Mouse (Mus musculus): Measurements from ENCODE around the gene Eml6. TPM values are rescaled to one million over a fixed set of nuclear protein-coding genes. Genes with fewer than 3 reads are reported as not detected.
"Not testable (repeated sequence)": the region's sequence is repeated elsewhere in the genome, so short reads cannot be mapped to it uniquely, and the experiment has no call there.

The Eml6 gene
- polyA plus RNA-seq, 1 experiment from 2014 or later: 0.99 TPM

DNA sequence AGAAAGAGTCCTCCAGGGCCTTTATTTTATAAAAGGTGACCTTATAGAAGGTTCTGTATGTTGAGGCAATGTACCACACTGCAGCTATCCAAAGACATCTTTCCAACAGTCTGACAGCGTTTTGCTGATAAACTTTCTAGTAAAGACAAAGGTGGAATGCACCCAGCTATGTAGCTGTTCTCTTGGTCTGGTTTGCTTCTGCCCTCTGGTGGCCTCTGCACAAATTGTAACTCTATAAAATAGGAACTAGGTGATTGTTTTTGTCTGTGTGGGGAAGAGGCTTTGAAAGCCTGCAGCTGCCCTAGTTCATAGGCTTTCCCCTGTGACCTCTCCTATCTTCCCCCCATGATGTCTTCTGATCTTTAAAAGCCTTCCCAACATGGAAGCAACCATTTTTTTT is 140.7 kb downstream of the Eml6 start:
- Histone ChIP-seq H3K4me3 (replicated peaks) (no peak overlapping the region), H3K27ac (no peak overlapping the region), H3K9ac (no peak overlapping the region), H3K9me3 (replicated peaks) (no peaks in the 10 kb centered on the region), H3K36me3 (no peaks in the 10 kb centered on the region), H3K27me3 (no peaks in the 10 kb centered on the region), H3K4me1 (no peaks in the 10 kb centered on the region), H3K4me2 (no peak overlapping the region)
- 0 out of 2 replicates have a peak, but pooled peaks have one; percentile 56 for ATAC-seq (replicated peaks; ENCODE audit: low FRiP score)
- 8% methylated on average over 1 of the region's 1 CpGs for WGBS

DNA sequence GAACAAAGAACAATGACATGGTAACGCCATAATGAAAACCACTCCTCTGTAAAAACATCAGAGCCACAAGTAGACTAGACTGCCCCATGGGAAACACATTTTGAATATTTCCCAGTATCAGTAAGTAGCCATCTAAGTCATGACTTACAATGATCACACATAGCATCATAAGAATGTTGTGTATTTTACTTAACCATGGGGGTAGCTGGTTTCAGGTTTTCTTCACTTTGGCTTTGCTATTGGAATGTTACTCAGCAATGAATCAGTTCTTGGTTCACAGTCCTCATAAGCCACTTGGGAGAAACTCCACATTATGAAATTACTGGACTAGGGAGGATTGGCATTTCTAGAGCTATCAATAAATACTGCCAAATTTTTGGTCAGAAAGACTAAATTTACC is 141.5 kb downstream of the Eml6 start:
- no peak for ATAC-seq (replicated peaks; ENCODE audit: low FRiP score)
- H3K9me3 ChIP-seq (replicated peaks): no peaks in the 10 kb centered on the region
- H3K4me1 ChIP-seq: no peaks in the 10 kb centered on the region
- no peak overlapping the region for H3K9ac ChIP-seq
- H3K4me2 ChIP-seq: no peak overlapping the region
- WGBS: 82% methylated on average over 1 of the region's 1 CpGs
- H3K4me3 ChIP-seq (replicated peaks): no peak overlapping the region
- no peak overlapping the region for H3K27ac ChIP-seq
- no peaks in the 10 kb centered on the region for H3K36me3 ChIP-seq
- no peaks in the 10 kb centered on the region for H3K27me3 ChIP-seq

DNA sequence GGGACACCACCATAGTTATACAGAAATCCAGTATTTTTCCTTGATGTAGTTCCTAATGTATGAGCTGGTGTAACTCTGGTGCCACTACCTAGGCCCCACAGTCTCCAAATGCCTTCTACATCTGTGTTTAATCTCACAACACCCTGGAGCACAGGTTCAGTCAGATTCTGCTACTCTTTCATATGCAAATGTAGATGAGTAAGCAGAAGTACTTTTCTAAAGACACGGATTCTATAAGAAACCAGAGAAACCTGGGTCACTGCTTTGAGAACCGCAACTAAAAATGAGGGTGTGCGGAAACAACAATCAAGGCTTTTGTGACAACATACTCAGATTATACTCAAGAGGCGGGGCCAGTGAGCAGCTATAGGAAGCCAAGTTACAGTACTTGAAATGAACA is 142.8 kb downstream of the Eml6 start:
- Histone ChIP-seq H3K27me3 (no peaks in the 10 kb centered on the region), H3K4me2 (no peak overlapping the region), H3K4me3 (replicated peaks) (no peak overlapping the region), H3K27ac (no peak overlapping the region), H3K4me1 (no peaks in the 10 kb centered on the region), H3K9ac (no peak overlapping the region), H3K36me3 (no peaks in the 10 kb centered on the region), H3K9me3 (replicated peaks) (no peaks in the 10 kb centered on the region)
- WGBS: 79% methylated on average over 4 of the region's 4 CpGs
- no peak for ATAC-seq (replicated peaks; ENCODE audit: low FRiP score)

DNA sequence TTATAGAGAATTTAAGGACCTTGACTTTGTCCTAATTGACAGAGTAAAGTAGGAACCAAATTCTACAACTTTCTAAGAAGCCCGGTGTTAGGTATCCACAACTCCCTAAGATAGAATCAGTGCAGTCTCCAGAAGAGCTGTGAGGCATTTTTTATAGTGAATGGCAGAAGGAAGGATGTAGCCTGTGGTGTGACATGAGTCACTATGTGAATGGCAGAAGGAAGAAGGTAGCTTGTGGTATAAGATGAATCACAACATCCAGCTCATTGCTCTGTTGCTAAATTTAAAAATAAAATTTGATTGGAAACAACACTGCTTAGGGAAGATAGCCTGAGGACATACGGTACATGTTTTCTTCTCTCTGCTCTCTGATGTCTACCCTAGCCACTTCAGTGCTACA is 146.2 kb downstream of the Eml6 start:
- Histone ChIP-seq H3K4me1 (no peaks in the 10 kb centered on the region), H3K27ac (no peak overlapping the region), H3K36me3 (no peaks in the 10 kb centered on the region), H3K27me3 (no peaks in the 10 kb centered on the region), H3K9me3 (replicated peaks) (no peaks in the 10 kb centered on the region), H3K4me2 (no peak overlapping the region), H3K4me3 (replicated peaks) (no peak overlapping the region), H3K9ac (no peak overlapping the region)
- ATAC-seq (replicated peaks; ENCODE audit: low FRiP score): no peak
- WGBS: 91% methylated on average over 2 of the region's 2 CpGs

DNA sequence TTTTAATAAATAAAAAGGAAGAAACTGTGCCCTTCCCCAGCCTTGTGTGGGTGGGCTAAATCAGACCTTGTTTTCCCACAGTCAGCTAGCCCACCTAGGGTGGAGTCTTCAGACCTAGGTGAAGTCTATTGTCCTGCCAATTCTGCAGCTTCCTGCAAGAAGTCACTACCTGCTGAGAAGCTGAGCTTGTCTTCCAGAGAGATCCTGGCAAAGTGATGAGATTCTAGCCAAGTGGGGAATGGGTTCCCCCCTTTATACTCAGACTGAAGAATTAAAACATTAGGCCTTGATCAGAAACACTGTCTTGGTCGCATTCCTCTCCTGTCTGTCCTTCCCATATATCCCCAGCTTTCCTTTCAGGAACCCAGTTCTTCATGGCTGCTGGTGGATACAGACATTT is 147.9 kb downstream of the Eml6 start:
- Histone ChIP-seq H3K36me3 (no peaks in the 10 kb centered on the region), H3K27me3 (no peaks in the 10 kb centered on the region), H3K27ac (no peak overlapping the region), H3K4me1 (no peaks in the 10 kb centered on the region), H3K9ac (no peak overlapping the region), H3K9me3 (replicated peaks) (no peaks in the 10 kb centered on the region), H3K4me2 (no peak overlapping the region), H3K4me3 (replicated peaks) (no peak overlapping the region)
- 86% methylated on average over 1 of the region's 1 CpGs for WGBS
- no peak for ATAC-seq (replicated peaks; ENCODE audit: low FRiP score)

DNA sequence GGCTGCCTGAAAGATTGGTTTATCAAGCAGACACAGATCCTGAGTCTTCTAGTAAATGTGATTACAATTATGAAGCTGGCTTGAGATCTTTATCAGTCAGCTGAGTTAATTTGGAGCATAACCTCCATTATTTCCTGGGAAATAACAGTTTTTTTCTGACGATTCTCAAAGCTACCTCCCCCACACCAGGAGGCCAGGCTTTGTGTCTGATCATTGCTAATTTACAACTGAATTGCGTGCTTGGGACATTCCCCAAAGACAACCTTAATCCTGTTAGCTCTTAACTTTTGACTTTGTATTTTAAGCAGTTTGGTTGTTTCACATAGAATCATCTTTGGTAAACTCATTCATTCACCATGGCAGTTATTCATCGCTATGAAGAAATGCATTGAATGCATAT is 148.6 kb downstream of the Eml6 start:
- WGBS: 49% methylated on average over 3 of the region's 3 CpGs
- H3K27me3 ChIP-seq: no peaks in the 10 kb centered on the region

DNA sequence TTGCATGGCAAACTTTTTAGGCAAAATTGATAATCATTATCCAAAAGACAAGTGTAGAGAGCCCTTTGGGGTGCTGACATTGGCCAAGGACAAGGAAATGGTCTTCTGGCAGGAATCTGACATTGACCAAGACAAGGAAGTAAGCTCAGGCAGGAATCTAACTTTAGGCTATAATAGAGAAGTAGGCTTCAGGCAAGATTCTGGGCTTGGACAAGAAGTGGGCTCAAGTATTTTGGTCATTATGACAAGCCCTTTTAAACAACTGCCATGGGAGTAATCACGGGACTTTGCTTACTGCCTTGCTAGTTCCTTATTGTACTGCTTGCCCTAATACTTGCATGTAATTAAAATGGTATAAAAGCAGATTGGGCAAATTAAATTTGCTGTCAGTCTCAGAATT is 151.1 kb downstream of the Eml6 start:
- not testable (repeated sequence) for H3K4me2 ChIP-seq; H3K27me3 ChIP-seq; H3K27ac ChIP-seq; H3K9me3 ChIP-seq (replicated peaks); H3K9ac ChIP-seq; H3K4me1 ChIP-seq; H3K36me3 ChIP-seq; H3K4me3 ChIP-seq (replicated peaks); ATAC-seq (replicated peaks; ENCODE audit: low FRiP score)
- 84% methylated on average over 1 of the region's 1 CpGs for WGBS

More for the DNA sequence above, 148.6 kb downstream of the Eml6 start:
- Histone ChIP-seq H3K4me1 (no peaks in the 10 kb centered on the region), H3K27ac (no peak overlapping the region), H3K4me2 (no peak overlapping the region), H3K9me3 (replicated peaks) (no peaks in the 10 kb centered on the region), H3K9ac (no peak overlapping the region), H3K4me3 (replicated peaks) (no peak overlapping the region), H3K36me3 (no peaks in the 10 kb centered on the region)
- no peak for ATAC-seq (replicated peaks; ENCODE audit: low FRiP score)

DNA sequence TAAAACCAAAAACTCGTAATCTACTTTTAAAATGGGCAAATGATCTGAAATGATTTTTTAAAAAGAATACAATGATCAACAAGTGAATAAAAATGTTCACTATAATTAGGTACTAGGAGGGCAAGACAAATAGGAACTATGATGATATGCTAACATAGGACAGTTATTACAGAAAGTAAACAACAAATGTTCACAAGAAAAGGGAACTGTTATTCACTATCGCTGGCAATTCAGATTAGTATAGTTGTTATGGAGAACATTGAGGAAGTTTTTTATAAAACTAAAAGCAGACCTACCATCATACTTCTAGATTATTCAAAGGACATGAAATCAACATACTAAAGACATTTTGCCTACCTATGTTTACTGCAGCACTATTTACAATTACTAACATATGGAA is 155.7 kb downstream of the Eml6 start:
- Histone ChIP-seq H3K4me1 (no peaks in the 10 kb centered on the region), H3K36me3 (no peaks in the 10 kb centered on the region), H3K4me2 (no peak overlapping the region), H3K4me3 (replicated peaks) (no peak overlapping the region), H3K27me3 (no peaks in the 10 kb centered on the region), H3K9ac (no peak overlapping the region), H3K9me3 (replicated peaks) (no peaks in the 10 kb centered on the region), H3K27ac (no peak overlapping the region)
- 93% methylated on average over 2 of the region's 2 CpGs for WGBS
- no peak for ATAC-seq (replicated peaks; ENCODE audit: low FRiP score)

DNA sequence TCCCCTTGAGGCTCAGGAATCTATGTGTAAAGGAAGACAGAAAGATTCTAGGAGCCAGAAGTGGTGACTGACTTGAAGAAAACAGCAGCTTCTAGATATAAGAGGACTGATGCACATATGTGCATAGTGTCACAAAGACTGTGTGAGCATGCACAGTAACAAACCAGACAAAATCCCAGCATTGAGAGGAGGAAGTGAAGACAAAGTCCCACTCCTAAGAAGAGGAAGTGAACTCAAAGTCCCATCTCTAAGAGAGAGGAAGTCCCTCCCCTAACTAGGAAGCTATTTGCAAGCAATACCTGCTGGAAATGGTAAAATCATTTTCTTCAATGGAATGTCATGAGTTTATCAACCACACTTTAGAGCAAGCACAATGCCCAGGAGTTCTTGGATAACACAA is 161.6 kb downstream of the Eml6 start:
- Histone ChIP-seq H3K4me1 (no peaks in the 10 kb centered on the region), H3K4me2 (no peak overlapping the region), H3K4me3 (replicated peaks) (no peak overlapping the region), H3K9ac (no peak overlapping the region), H3K27ac (no peak overlapping the region), H3K27me3 (no peaks in the 10 kb centered on the region), H3K36me3 (no peaks in the 10 kb centered on the region), H3K9me3 (replicated peaks) (no peaks in the 10 kb centered on the region)
- no peak for ATAC-seq (replicated peaks; ENCODE audit: low FRiP score)

DNA sequence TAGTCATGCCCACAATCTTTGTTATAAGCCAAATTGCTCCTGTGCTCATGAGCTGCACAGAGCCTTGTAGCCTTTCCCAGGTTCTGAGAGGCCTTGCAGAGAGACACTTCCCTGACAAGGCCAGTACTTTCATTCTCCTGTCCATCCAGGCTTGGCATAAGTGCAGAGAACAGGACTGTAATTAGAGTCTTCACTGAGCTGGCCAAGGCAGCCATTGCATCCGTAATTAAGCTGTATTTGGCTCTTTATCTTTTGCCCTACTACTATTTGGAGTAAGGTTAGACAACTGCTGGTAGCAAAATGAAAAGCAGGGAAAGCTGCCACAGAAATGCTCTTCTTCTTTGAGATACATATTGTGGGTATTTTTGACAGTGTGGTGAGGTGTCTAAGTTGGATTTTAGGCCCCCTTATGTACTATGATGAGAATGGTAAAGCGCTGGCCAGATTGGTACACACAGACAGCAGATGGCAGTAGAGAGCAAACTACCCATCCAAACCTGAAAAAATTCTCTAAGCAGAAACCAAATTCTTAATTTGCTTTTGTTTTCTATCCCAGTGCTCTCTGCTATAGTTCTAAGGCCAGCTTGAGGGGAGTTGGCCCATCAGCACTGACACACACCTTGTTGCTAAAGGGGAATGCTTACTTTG is 164.0 kb downstream of the Eml6 start:
- ATAC-seq (replicated peaks; ENCODE audit: low FRiP score): no peak
- 47% methylated on average over 2 of the region's 2 CpGs for WGBS
- Histone ChIP-seq H3K9me3 (replicated peaks) (no peaks in the 10 kb centered on the region), H3K9ac (no peak overlapping the region), H3K27ac (no peak overlapping the region), H3K4me3 (replicated peaks) (no peak overlapping the region), H3K36me3 (no peaks in the 10 kb centered on the region), H3K4me2 (no peak overlapping the region), H3K4me1 (no peaks in the 10 kb centered on the region), H3K27me3 (no peaks in the 10 kb centered on the region)

DNA sequence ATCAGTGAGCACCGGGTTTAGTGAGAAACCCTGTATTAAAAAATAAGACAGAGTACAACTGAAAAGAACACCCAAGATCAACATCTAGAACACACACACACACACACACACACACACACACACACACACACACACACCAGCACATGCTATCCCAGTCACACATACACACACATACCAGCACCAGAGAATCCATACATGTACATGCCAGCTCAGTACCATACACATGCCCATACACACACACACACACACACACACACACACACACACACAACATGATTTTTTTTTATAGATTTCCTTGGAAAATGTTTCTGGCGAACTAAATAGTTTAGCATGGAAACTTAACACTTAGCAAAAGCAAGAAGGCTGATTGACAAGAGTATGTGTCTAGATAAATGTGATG is 164.8 kb downstream of the Eml6 start:
- H3K36me3 ChIP-seq: no peaks in the 10 kb centered on the region
- no peak overlapping the region for H3K4me3 ChIP-seq (replicated peaks)
- H3K27ac ChIP-seq: no peak overlapping the region
- H3K9me3 ChIP-seq (replicated peaks): no peaks in the 10 kb centered on the region
- no peak overlapping the region for H3K4me2 ChIP-seq
- ATAC-seq (replicated peaks; ENCODE audit: low FRiP score): no peak
- H3K27me3 ChIP-seq: no peaks in the 10 kb centered on the region
- 87% methylated on average over 2 of the region's 2 CpGs for WGBS
- no peaks in the 10 kb centered on the region for H3K4me1 ChIP-seq
- no peak overlapping the region for H3K9ac ChIP-seq

DNA sequence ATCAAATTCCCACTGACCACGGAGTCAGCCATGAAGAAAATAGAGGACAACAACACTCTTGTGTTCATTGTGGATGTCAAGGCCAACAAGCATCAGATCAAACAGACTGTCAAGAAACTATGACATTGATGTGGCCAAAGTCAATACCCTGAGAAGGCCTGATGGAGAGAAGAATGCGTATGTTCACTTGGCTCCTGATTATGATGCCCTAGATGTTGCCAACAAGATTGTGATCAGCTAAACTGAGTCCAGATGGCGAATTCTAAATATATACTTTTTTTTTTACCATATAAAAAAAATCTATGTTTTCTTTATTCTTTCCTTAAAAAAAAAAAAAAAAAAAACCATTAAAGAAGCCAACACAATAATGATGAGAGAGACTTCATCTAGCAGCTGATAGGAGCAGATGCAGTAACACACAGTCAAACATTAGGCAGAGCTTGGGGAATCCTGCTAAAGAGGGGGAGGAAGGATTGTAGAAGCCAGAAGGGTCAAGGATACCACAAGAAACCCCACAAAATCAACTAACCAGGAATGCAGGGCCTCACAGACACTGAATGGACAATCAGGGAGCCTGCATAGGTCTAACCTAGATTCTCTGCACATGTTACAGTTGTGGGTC is 185.1 kb downstream of the Eml6 start:
- Histone ChIP-seq H3K27ac (no peak overlapping the region), H3K4me3 (replicated peaks) (no peak overlapping the region), H3K9me3 (replicated peaks) (no peaks in the 10 kb centered on the region), H3K9ac (no peak overlapping the region), H3K27me3 (no peaks in the 10 kb centered on the region), H3K36me3 (no peaks in the 10 kb centered on the region), H3K4me2 (no peak overlapping the region), H3K4me1 (no peaks in the 10 kb centered on the region)
- no peak for ATAC-seq (replicated peaks; ENCODE audit: low FRiP score)
- WGBS: 90% methylated on average over 3 of the region's 3 CpGs

DNA sequence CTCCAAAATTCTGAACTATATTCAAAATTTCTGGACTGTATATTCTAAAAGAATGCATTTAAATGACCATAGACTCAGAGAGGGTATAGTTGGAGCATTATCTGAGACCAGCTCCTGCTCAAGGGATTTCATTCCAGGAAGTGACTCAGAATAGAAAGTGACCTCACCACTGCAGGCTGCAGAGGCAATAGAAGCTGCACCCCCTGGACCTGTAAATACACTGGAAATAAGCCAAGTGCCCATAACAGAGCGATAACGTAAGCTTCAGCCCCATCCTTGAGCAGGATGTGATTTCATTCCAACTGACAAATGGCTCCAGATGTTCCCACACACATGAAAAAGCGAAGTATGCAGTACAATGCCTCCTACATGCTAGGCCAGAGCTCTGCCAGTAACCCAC is 186.1 kb downstream of the Eml6 start:
- 0 out of 2 replicates have a peak overlapping the region, but pooled peaks have one; percentile 42 for H3K27ac ChIP-seq
- H3K4me2 ChIP-seq: no peak overlapping the region
- 43% methylated on average over 3 of the region's 3 CpGs for whole genome bisulfite sequencing

More for the DNA sequence above, 186.1 kb downstream of the Eml6 start:
- H3K27me3 ChIP-seq: no peaks in the 10 kb centered on the region
- H3K36me3 ChIP-seq: no peaks in the 10 kb centered on the region
- no peaks in the 10 kb centered on the region for H3K9me3 ChIP-seq (replicated peaks)
- H3K4me1 ChIP-seq: no peaks in the 10 kb centered on the region
- H3K9ac ChIP-seq: no peak overlapping the region
- H3K4me3 ChIP-seq (replicated peaks): no peak overlapping the region
- peak; percentile 62 for ATAC-seq (replicated peaks; ENCODE audit: low FRiP score)

All from kidney, embryonic 15.5 days (tissue).